Mouse (Mus musculus): ENCODE results near the gene Btg1.

DNA sequence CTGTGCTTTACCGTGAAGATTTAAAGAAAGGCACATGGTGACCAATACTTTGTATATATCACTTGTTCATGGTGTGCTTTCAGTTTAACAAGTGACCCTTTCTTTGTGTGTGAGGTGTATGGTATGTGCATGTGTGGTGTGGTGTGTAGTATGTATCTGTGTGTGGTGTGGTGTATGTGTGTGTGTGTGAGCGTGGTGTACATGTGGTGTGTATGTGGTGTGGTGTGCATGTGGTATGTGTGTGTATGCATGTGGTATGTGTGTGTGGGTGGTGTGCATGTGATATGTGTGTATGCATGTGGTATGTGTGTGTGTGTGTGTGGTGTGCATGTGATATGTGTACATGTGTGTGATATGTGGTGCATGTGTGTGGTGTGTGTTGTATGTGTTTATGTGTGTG lies 35.6 kb downstream of the Btg1 start:
- TF ChIP-seq GATA1 (IDR thresholded peaks at IDR 0.05; ENCODE audit: borderline replicate concordance, low read length) (no peak), FLI1 (IDR thresholded peaks at IDR 0.05; ENCODE audit: low read length) (no peak)
